Mouse (Mus musculus) megakaryocyte, embryonic 14.5 days (primary cell): ENCODE data around the gene Cfap97. TPM values are rescaled to one million over a fixed set of nuclear protein-coding genes. Genes with fewer than 3 reads are reported as not detected.

Experiments
- H3K27me3 ChIP-seq: replicated peaks from 2 replicates; pipeline ENCODE3; 2012; ENCODE audit warnings: inconsistent platforms
- H3K36me3 ChIP-seq: replicated peaks from 2 replicates; pipeline ENCODE3; 2012; ENCODE audit warnings: low read length, inconsistent platforms, mixed read lengths
- H3K4me1 ChIP-seq: 2 replicates; pipeline ENCODE4 v1.6.1; 2012; ENCODE audit warnings: inconsistent platforms
- H3K4me3 ChIP-seq: replicated peaks from 2 replicates; pipeline ENCODE3; 2012; ENCODE audit warnings: moderate library complexity, mild to moderate bottlenecking, inconsistent platforms
- H3K9me3 ChIP-seq: 2 replicates; pipeline ENCODE4 v1.6.1; 2012; ENCODE audit warnings: inconsistent platforms
- FLI1 ChIP-seq: IDR thresholded peaks from 2 replicates; pipeline ENCODE4 v1.6.1; 2012; ENCODE audit warnings: low read length, inconsistent platforms, mixed read lengths
- GATA1 ChIP-seq: IDR thresholded peaks from 3 replicates; pipeline ENCODE4 v1.6.1; 2012; ENCODE audit warnings: mixed read lengths, low read length, inconsistent platforms, borderline replicate concordance
- polyA plus RNA-seq: library from polyadenylated mRNA; stranded (reverse); fragments of >175 nt; gene quantifications from 2 replicates; pipeline ENCODE4 v1.2.3, GENCODE M21; 2012; ENCODE audit warnings: low replicate concordance; ENCODE audit not compliant: insufficient read depth

The Cfap97 gene
- polyA plus RNA-seq, 1 experiment, result 0.76 TPM

DNA sequence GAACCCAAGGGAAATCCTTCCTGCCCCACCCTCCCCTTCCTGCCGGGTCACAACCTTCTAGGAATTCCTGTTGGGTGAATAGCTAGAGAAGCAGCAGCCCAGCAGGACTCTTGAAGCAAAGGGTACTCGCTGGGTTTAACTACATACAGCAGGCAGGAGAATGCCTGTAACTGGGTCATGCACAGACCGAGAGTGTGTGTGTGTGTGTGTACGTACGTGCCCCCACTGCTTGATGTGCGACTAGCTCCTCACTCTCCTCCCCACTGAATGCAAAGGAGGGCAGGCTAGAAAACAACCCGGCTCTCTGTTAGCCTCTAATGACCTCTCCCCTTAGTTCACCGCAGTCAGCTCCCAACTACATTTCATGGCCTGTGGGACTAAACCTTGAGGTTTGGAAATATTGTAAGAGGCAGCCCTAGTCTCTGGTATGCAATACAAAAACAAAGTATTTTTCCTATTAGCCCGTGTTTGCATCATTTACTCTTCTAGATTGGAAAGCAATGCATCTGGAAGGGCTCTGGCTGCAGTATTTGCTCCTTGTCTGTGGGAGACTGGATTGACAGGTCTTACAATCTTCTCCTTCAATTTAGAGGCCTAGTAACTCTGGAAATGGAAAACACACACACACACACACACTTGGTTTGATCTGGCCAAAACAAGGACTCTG lies 53.5 kb downstream of the Cfap97 start:
- H3K27me3 ChIP-seq, result no peaks in the 10 kb centered on the region
- no peak for TF ChIP-seq FLI1
- no peak for TF ChIP-seq GATA1
- peak overlapping the region; percentile 60 for H3K4me3 ChIP-seq
- no peaks in the 10 kb centered on the region for H3K9me3 ChIP-seq
- peaks cover 82% of the 10 kb centered on the region for H3K36me3 ChIP-seq
- H3K4me1 ChIP-seq, result peaks cover 54% of the 10 kb centered on the region

DNA sequence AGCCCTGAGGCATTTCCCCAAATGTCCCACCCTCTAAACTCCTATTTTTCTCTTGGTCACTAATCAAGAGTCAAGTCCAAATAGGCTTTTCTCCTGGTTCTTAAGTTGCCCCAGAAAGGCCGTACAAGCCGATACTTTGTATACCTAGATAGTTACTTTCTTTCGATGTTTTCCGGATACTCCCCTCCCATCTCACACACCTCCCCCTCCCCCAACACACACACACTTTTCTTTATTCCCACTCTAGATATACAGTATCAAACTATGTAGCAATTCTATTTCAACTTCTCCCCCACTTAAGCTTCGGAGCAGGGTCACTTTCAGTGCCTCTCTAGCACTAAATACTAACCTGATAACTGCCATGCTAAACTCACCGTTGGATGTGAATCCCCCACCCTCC lies 54.5 kb downstream of the Cfap97 start:
- Histone ChIP-seq H3K27me3 (no peaks in the 10 kb centered on the region), H3K9me3 (no peaks in the 10 kb centered on the region), H3K4me1 (peaks cover 61% of the 10 kb centered on the region), H3K36me3 (peaks cover 75% of the 10 kb centered on the region), H3K4me3 (no peak overlapping the region)
- TF ChIP-seq GATA1, result no peak

DNA sequence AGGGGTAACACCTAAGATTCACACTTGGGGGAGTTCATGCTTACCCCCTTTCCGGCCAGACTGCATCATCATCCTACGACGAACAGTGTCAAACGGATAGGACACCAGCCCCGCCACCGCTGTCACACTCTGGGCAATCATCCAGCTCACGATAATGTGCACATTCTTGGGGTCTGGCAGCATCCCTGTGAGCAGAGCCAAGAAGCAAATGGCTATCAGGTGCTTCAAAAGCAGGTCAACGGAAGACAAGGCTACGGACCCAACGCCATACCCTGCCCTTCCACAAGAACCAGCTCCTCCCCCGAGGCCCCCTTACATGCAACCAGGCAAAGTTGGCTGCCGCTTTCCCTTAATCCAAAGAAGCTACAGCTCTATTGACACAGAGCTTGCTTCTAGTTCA lies 56.8 kb downstream of the Cfap97 start:
- TF ChIP-seq GATA1 (no peak), FLI1 (no peak)
- Histone ChIP-seq H3K4me3 (no peak overlapping the region), H3K9me3 (no peaks in the 10 kb centered on the region), H3K27me3 (no peaks in the 10 kb centered on the region), H3K36me3 (peaks cover 56% of the 10 kb centered on the region), H3K4me1 (peaks cover 65% of the 10 kb centered on the region)

DNA sequence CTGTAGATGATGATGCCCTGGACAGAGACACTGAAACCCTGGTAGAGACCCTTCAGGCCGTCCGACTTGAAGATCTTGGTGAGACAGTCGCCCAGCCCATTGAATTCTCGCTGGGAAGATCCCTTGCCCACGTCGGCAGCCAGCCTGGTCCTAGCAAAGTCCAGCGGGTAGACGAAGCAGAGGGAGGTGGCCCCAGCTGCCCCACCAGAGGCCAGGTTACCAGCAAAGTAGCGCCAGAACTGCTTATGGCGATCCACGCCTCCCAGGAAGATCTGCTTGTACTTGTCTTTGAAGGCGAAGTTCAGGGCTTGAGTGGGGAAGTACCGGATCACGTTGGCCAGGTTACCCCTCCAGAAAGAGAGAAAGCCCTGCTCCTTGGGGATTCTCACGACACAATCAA lies 57.5 kb downstream of the Cfap97 start:
- Histone ChIP-seq H3K36me3 (peaks cover 51% of the 10 kb centered on the region), H3K4me1 (peaks cover 65% of the 10 kb centered on the region), H3K27me3 (no peaks in the 10 kb centered on the region), H3K9me3 (no peaks in the 10 kb centered on the region), H3K4me3 (no peak overlapping the region)
- TF ChIP-seq FLI1 (no peak), GATA1 (no peak)

DNA sequence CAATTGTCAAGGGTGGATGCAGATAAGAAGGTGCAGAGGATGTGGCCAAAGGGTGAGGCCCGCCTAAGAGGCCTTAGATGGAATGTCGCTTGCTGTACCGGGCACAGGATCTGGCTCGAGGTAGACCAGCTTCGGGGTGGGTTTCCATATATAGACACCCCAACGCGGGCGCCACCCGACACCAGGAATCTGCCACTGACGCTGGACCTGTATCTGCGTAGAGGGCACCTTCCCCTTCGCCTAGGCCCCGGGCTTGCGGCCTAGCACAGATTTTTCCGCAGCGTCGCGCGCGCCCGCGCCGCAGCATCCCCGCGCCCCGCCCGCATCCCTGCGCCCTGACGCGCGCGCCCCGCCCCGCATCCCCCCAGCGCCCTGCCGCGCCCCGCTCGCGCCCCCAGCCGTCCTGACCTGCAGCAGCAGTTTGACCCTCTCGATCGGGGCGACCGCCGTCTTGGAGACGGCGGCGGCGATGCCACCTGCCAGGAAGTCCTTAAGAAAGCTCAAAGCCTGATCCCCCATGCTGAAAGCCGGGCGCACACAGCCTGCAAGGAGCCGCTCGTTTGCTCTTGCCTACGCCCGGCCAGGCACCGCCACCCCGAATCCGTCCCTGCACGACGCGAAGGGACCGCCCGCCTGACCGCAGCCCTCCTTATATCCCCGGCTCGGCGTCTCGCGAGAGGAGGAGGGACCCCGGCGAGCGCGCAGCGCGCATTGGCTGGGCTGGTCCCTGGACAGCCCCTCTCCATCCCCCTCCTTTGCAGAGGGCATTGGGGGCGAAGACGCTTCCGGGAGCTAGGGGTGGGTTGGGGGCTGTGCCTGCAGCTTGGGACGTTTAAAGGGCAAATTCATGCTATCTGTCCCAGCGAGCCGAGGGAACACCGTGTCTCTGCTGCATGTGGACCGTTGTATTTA lies 59.1 kb downstream of the Cfap97 start, which contains the start of gene Slc25a4:
Slc25a4 (minus strand) TSS at position 881 of the 912 bp plus-strand sequence.
- Histone ChIP-seq H3K27me3 (no peaks in the 10 kb centered on the region), H3K9me3 (no peaks in the 10 kb centered on the region), H3K36me3 (peaks cover 38% of the 10 kb centered on the region), H3K4me3 (peak within 1 kb of the TSS; percentile 95), H3K4me1 (peaks cover 50% of the 10 kb centered on the region)
- TF ChIP-seq GATA1, result no peak
- no peak for TF ChIP-seq FLI1

DNA sequence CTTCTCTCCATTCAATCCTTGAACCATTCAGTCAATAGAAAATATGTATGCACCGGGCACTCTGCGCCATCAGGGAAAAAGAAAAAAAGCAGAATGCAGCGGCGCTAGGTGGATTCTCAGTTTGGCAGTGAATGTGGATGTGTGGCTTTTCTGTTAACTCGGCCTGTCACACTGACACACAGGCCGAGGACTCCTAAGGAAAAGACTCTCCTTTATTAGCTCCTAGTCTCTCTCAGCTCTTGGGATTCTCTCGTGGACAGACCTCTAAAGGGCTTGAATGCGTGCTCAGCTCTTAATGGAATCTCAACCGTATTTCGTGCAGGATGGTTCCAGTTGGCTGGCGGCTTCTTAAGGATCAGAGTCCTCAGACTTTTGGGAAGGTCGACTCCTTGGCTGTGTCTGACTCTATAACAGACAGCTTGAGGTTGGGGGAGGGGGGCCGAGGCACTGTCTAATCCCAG lies 60.1 kb downstream of the Cfap97 start:
- Histone ChIP-seq H3K4me3 (peak overlapping the region; percentile 95), H3K9me3 (no peaks in the 10 kb centered on the region), H3K36me3 (peaks cover 28% of the 10 kb centered on the region), H3K27me3 (no peaks in the 10 kb centered on the region), H3K4me1 (peaks cover 41% of the 10 kb centered on the region)
- no peak for TF ChIP-seq FLI1
- TF ChIP-seq GATA1, result no peak

DNA sequence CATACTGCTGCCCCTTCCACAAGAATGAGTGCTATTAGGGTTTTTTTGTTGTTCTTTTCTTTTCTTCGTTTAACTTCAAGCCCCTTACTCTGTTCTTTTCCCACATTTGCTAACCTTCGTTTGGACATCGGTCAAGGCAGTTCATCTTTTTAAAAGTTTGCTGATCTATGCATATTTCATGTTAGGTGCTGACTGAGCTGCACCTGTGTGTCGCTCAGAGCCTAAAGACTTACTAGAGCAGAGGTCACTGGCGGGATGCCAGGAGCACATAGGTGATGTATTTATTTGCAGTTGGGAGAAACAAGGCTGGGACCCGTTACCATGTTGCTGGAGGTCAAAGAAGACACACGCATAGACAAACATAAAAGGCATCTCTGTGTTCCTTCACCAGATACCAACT lies 60.6 kb downstream of the Cfap97 start:
- no peak overlapping the region for H3K4me3 ChIP-seq
- peaks cover 23% of the 10 kb centered on the region for H3K36me3 ChIP-seq
- peaks cover 42% of the 10 kb centered on the region for H3K4me1 ChIP-seq
- H3K9me3 ChIP-seq, result no peaks in the 10 kb centered on the region
- TF ChIP-seq GATA1 (no peak), FLI1 (no peak)
- H3K27me3 ChIP-seq, result peaks cover 3% of the 10 kb centered on the region

DNA sequence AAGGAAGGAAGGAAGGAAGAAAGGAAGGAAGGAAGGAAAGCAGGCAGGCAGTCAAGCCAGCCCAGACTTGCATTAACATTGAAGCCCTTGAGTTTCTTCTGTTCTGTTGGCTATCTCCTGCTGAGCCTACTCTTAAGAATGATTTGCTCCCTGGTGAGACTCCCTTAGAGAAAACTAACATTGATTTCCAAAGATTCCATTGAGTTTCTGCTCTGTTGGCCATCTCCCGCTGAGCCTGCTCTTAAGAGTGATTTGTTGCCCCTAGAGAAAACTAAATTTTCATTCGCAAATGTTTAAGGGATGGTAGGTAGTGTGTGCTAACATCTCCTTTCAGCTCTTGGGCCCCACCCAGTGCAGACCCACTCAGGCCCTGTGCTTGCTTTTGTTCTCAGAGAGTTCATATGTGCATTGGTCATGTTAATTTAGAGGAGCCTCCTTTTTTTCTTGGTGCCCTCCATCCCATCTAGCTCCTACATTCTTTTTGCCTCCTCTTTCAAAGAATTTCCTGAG lies 62.5 kb downstream of the Cfap97 start:
- TF ChIP-seq FLI1 (no peak), GATA1 (no peak)
- Histone ChIP-seq H3K36me3 (peaks cover 4% of the 10 kb centered on the region), H3K27me3 (peaks cover 6% of the 10 kb centered on the region), H3K4me1 (peaks cover 33% of the 10 kb centered on the region), H3K9me3 (no peaks in the 10 kb centered on the region), H3K4me3 (no peak overlapping the region)

DNA sequence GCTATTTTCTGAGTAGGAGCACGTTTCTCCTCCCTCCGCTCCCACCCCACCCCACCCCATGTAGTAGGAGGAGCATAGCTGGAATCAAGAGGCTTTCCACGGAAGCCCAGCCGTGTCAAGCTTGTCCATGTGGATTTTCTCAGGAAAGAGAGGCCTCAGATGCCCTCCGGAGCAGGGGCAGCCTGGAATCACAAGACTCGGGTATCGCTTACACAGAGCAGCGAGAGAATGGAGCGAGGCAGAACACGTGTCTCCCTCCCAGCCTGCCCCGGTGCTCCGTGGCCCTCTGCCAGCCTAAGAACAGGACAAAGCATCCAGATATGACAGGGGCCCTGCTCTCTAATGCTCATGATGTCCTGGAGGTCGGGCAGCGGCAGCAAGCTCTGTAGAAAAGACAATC lies 65.3 kb downstream of the Cfap97 start:
- no peaks in the 10 kb centered on the region for H3K36me3 ChIP-seq
- no peaks in the 10 kb centered on the region for H3K9me3 ChIP-seq
- TF ChIP-seq FLI1 (no peak), GATA1 (no peak)
- H3K27me3 ChIP-seq, result peaks cover 15% of the 10 kb centered on the region
- H3K4me3 ChIP-seq, result peak overlapping the region; percentile 87
- H3K4me1 ChIP-seq, result peaks cover 8% of the 10 kb centered on the region

DNA sequence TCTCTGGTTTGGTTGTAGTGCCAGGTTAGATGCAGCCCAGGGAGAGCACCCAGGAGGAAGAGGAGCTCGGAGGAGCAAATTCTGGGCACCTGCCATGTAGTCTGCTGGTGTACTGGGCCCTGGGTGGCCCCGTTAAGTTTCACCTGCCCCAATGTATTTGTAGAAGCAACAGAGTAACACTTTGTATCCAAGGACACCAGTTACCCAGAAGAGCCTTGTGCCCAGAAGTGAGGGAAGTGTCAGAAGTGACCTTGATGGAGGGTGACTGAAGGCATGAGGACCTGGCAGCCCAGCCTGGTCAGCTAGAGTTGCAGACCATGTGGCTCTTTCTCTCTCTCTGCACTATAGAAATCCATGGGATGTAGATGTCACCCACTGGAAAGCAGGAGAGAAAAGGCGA lies 69.0 kb downstream of the Cfap97 start:
- no peak for TF ChIP-seq FLI1
- no peak for TF ChIP-seq GATA1
- no peaks in the 10 kb centered on the region for H3K36me3 ChIP-seq
- H3K4me1 ChIP-seq, result peaks cover 4% of the 10 kb centered on the region
- H3K27me3 ChIP-seq, result peaks cover 16% of the 10 kb centered on the region
- no peaks in the 10 kb centered on the region for H3K9me3 ChIP-seq
- no peak overlapping the region for H3K4me3 ChIP-seq
